Mouse (Mus musculus): ENCODE data around the gene Klf3.

Klf3 gene

GRCm38 (mm10) chr5:64835295-64835694, 32.1 kb downstream of the Klf3 start:
- no peak for DNase-seq (ENCODE audit: low read depth)

DNA sequence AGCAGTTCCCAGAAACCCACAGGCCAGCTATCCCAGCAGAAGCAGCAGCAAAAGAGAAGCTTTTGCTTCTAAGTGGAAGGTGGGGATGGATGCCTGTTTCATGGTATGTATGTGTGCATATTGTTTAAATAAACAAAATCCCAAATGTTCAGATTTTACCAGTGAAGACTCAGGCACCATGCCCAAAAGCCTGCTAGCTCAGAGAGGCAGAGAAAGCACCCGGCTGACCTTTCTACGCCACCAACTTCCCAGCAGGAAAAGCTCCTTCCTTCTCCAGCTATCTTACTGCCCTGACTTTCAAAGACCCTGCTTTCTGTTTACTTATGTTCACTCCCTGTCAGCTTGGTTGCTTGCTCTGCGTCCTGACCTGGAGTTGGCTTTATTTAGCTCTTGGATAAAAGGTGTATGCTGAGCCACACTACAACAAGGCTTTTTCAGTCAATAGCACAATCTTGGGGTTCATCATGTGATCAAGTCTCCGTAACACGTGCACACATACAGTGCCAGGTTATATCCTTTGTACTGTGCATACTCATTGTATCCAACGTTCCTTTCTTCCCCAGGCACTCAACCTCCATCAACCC, 35.9 kb downstream of the Klf3 start:
- no peak for DNase-seq (ENCODE audit: low read depth)

- no peak for DNase-seq (ENCODE audit: low read depth)
Observed at GRCm38 (mm10) chr5:64840087-64840486, 36.9 kb downstream of the Klf3 start.

DNA sequence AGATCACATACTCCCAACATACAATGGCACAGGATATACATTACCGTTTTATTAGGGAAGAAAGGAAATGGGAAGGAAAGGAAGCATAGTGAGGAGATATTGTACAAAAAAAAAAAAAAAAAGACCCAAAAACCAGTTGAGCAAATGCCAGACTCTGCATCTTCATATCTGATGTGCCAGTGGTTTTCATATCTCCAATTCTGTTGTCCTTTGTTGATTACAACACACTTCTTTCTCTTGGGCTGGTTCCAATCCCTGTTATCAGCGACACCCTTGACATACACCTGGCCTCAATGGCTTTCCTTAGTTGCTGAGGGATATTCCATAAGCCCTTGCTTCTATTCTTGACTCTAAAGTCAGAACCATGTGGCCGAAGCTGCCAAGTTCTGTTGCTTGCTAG, 41.4 kb downstream of the Klf3 start:
- no peak for DNase-seq (ENCODE audit: low read depth)

- DNase-seq (ENCODE audit: low read depth) = no peak
Observed at GRCm38 (mm10) chr5:64847305-64847704, 44.1 kb downstream of the Klf3 start.

GRCm38 (mm10) chr5:64849892-64850291, 46.7 kb downstream of the Klf3 start:
- no peak for DNase-seq (ENCODE audit: low read depth)

DNA sequence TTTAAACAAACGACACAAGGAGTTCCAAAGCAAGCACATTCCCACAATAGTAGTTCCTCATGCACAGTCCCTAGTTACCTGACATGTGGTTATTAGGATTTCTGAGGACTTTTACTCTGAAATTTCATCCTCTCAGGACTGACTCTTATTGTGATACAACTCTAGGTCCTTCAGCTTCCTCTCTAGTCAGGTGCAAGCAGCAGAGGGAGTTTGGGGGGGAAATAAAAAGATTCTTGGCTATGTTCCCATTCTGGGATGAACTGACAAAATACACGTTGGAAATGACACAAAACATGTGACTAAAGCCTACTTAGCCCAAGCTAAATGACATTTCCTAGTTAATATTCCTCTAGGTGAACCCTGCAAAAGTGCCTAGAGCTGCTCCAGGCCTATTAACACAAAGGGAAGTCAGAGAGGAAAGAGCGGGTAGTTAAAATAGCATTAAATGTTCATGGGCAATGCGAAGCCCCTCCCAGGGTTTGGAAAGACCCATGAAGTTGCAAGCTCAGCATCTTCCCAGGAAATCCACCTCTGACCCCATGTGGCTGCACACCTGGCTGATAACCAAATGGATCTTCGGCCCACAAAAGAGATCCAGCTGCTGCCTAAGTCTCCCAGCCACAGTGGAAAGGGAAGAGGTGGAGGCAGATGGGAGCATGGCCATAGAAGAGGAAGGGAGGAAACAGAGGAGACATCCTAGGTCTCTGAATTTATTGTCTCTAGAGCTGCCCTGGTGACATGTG, 49.6 kb downstream of the Klf3 start:
- DNase-seq (ENCODE audit: low read depth) = no peak

DNA sequence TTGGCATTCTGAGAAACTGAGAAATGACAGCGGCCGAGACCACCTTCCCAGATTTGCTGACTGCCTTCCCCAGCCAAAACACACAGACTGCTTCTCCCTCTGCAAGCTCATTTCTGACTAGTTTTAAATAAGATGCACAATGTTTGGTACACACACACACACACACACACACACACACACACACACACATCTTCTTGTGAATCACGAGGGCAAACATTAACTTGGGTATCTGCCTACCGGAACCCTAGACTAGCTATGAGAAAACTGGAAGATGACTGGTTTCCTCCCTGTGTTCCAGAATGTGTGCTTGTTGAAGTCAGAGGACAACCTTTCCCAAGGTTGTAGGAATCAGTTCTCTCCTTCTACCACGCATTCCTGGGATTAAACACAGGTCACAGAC, 50.2 kb downstream of the Klf3 start:
- no peak for DNase-seq (ENCODE audit: low read depth)

DNA sequence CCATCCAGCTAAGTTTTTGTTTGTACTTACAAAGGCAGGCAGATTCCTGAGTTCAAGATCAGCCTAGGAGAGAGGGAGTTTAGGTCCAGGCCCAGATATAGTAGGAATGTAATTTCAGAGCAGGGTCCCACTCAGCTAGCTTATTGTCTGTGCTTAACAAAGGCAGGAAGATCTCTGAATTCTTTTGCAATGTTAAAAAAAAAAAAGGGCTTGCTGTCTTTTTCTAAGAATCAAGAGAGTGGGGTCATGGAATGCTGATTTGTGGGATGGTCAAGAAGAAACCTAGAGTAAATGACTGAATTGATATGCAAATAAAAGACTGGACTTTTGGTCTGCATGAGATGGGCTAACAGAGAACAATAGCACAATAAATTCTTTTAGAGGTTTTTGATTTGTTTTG, 52.0 kb downstream of the Klf3 start:
- DNase-seq (ENCODE audit: low read depth) = no peak

GRCm38 (mm10) chr5:64860900-64861470, 57.8 kb downstream of the Klf3 start:
- DNase-seq (ENCODE audit: low read depth) = no peak

GRCm38 (mm10) chr5:64861471-64862199, 58.4 kb downstream of the Klf3 start:
- DNase-seq (ENCODE audit: low read depth) = no peak

GRCm38 (mm10) chr5:64862269-64862668, 59.1 kb downstream of the Klf3 start:
- DNase-seq (ENCODE audit: low read depth) = no peak

GRCm38 (mm10) chr5:64864699-64865108, 61.5 kb downstream of the Klf3 start:
- peak; percentile 56 for DNase-seq (ENCODE audit: low read depth)

- no peak for DNase-seq (ENCODE audit: low read depth)
Observed at GRCm38 (mm10) chr5:64865219-64865964, 62.2 kb downstream of the Klf3 start.

- DNase-seq (ENCODE audit: low read depth) = no peak
Observed at GRCm38 (mm10) chr5:64866331-64867050, 63.3 kb downstream of the Klf3 start.

GRCm38 (mm10) chr5:64867124-64867523, 63.9 kb downstream of the Klf3 start:
- no peak for DNase-seq (ENCODE audit: low read depth)

DNA sequence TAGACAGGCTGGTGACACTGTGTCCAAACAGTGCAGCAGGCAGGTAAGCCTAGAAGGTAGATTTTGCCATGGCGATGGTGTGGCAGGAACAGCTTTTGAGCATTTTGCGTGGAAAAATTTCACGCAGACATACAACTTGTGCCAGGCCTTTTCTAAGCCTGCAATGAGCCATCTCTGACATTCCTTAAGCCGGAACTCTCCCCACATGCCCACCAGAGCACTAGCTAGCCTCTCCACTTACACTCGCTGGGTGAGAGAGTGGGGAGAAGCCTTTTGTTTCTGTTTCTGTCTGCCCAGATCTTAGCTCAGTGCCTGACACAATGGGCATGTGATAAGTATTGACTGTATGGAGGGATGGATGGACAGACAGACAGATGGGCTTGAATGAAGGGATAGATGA, 64.4 kb downstream of the Klf3 start:
- DNase-seq (ENCODE audit: low read depth) = no peak

DNA sequence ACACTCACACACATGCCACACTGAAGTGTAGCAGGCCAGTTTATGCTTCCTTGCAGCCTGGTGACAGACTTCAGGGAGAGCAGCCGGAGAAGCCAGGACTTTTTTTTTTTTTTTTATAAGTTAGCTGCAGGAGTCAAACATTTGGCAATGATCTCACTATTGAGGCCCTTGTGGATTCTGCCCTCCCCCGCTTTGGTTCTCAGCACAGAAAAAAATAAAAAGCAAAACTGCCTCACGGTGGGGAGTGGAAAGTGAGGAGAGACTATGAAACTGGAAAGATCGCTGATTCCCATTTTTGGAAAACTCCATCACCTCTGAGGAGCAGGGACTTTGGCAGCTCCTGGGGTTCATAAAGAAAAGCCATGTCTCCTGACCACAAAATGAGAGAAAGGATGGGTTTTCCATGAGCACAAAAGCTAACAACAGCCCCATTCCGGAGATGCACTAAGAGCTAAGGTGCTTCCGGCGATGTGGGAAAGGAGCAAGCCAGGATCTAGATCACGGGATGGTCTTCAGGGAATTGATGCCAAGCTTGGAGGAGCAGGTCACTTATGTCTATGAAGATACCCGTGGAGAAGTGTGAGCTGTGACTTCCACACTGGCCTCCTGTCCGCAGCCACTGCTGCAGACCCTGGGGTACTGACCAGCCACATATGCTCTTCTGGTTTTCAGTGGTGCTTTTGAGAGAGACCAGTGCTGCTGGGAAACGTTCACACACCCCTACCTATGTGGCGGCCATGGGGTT, 73.1 kb downstream of the Klf3 start:
- no peak for DNase-seq (ENCODE audit: low read depth)

DNA sequence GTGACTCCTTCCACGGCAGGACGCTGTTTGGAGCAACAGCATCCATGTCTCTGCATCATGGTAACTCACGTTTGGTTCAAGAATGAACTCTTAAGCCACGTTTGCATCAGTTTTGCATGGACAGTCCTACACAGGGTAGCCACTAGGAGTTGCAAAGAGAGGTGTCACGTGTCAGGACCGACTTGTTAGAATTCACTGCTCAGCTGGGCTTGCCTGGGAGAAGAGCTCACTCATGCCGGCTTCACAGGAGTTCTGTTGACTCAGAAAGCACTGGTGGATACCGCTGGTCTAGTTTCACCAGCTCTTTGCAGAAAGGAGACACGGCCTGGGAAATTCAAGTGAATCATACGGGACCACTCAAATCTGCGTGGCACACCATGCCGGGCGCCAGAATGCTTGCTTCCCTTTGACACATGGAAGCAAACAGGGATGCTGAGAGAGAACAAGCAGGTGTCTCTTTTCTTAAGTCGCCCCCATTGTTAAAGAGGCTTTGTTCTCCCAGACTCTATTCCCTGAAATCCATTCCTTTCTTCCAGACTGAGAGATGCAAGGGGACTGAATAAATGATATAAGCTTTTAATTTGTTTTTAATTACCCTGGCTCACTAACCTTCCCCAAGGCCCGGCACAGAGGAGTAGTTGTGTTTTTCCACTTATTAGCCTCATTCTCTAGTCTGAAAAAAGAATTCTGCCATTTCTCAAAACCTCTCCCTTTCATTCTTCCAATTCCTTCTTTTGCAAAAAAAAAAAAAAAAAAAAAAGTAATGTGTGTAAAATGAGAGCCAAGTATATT, 74.2 kb downstream of the Klf3 start:
- no peak for DNase-seq (ENCODE audit: low read depth)

- DNase-seq (ENCODE audit: low read depth) = no peak
Observed at GRCm38 (mm10) chr5:64878027-64878425, 74.8 kb downstream of the Klf3 start.

Data from c-Kit-positive CD71-positive TER-119-negative erythroid progenitor cells, embryonic 14.5 days (primary cell).